Mouse (Mus musculus): ENCODE data around the gene Mosmo. TPM values are rescaled to one million over a fixed set of nuclear protein-coding genes. Genes with fewer than 3 reads are reported as not detected.
"Not testable (repeated sequence)": the region's sequence is repeated elsewhere in the genome, so short reads cannot be mapped to it uniquely, and the experiment has no call there.

Gene Mosmo
- polyA plus RNA-seq, 1 experiment from 2014 or later: 13.5 TPM

DNA sequence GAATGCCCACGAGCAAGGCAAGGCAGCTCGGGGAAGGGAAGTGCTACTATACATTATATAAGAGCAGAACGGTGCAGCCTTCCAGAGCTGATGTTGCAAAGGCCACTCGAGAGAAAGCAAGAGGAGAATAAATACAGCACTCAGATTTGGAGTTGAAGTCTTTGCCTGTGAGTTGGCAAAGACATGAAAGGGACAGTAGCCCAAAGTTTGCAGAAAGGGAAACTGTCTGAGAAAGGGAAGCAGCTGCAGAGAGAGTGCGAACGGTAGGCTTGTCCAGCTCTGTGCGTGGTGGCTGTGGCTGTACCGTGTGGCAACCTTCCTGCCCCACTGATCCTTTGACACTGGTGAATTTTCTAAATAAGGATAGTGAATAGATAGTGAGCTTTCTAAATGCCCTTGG is 1.6 kb downstream of the Mosmo start:
- Histone ChIP-seq H3K4me3 (peak overlapping the region; percentile 94), H3K27ac (no peak overlapping the region), H3K27me3 (ENCODE audit: low read depth, poor library complexity, severe bottlenecking) (no peaks in the 10 kb centered on the region), H3K9me3 (replicated peaks) (no peaks in the 10 kb centered on the region), H3K36me3 (0 out of 2 replicates have a peak, but pooled peaks cover 2% of the 10 kb centered on the region), H3K4me1 (peaks cover 26% of the 10 kb centered on the region)
- no peak for DNase-seq (ENCODE audit: low spot score)
- WGBS: 75% methylated on average over 8 of the region's 8 CpGs

DNA sequence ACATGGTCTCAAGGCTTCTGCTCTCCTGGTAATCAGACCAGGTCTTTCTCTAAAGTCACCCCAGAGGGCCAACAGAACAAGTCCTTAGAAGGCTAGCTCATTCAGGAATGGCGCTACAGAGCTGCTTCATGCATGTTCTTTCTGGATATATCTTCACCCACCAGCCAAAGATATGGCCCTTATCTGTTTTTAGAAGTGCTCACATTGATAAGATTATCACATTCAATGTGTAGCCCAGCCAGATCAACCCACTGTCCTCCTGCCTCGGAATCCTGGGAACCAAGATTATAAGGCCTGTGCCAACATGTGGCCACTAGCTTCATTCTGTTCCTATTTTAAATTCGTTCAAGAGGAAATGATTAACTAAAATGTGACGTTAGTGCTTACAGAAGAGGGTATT is 4.6 kb downstream of the Mosmo start:
- Histone ChIP-seq H3K27ac (no peak overlapping the region), H3K9me3 (replicated peaks) (no peaks in the 10 kb centered on the region), H3K36me3 (0 out of 2 replicates have a peak, but pooled peaks cover 2% of the 10 kb centered on the region), H3K4me3 (no peak overlapping the region), H3K4me1 (peaks cover 18% of the 10 kb centered on the region), H3K27me3 (ENCODE audit: low read depth, poor library complexity, severe bottlenecking) (no peaks in the 10 kb centered on the region)
- WGBS: 91% methylated on average over 4 of the region's 4 CpGs
- DNase-seq (ENCODE audit: low spot score): no peak

DNA sequence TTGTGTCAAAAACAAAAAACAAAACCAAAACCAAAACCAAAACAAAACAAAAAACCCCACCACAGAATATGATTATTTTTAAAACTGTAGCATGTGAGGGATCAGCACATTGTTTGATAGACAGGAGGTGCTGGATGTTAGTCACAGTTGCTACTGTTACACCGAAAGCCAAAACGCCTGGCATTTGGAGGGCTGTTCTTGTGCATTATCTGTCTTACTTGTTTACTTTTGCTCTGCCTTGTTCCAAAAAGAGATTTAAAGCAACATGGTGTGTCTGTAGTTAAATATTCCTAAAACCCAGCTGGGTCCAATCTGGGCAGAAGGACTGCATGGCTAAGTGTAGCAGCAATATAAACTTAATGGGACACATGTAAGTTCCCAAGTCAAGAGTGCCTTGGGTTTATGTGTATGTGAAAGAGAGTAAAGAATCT is 7.3 kb downstream of the Mosmo start:
- WGBS: 92% methylated on average over 2 of the region's 2 CpGs
- H3K36me3 ChIP-seq: 0 out of 2 replicates have a peak, but pooled peaks cover 2% of the 10 kb centered on the region
- DNase-seq (ENCODE audit: low spot score): no peak
- no peak overlapping the region for H3K4me3 ChIP-seq
- H3K9me3 ChIP-seq (replicated peaks): no peaks in the 10 kb centered on the region
- H3K4me1 ChIP-seq: peaks cover under 1% of the 10 kb centered on the region; the same call in 1 of the 2 replicates
- no peaks in the 10 kb centered on the region for H3K27me3 ChIP-seq (ENCODE audit: low read depth, poor library complexity, severe bottlenecking)
- H3K27ac ChIP-seq: no peak overlapping the region

DNA sequence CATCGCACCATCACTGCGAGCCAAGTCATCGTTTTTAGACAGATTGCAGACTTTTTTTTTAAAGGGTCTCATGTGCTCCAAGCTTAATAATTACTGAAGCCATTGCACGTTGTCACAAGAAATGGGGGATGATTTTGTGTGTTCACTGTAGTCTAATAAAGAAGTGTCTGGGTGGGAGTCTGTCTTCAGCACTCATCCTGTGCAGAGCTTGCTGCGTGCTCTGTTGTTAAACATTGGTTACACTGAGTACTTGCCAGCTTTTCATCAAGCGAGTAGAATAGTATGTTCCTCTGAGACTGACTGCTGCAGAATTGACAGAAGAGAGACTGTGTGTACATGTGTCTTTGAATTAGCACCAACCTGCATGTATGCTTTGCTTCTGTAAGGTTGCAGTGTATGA is 7.8 kb downstream of the Mosmo start:
- no peaks in the 10 kb centered on the region for H3K27me3 ChIP-seq (ENCODE audit: low read depth, poor library complexity, severe bottlenecking)
- no peak overlapping the region for H3K27ac ChIP-seq
- no peak overlapping the region for H3K4me3 ChIP-seq
- H3K9me3 ChIP-seq (replicated peaks): no peaks in the 10 kb centered on the region
- DNase-seq (ENCODE audit: low spot score): no peak
- H3K4me1 ChIP-seq: no peaks in the 10 kb centered on the region
- WGBS: 93% methylated on average over 6 of the region's 6 CpGs
- H3K36me3 ChIP-seq: peaks cover 4% of the 10 kb centered on the region

DNA sequence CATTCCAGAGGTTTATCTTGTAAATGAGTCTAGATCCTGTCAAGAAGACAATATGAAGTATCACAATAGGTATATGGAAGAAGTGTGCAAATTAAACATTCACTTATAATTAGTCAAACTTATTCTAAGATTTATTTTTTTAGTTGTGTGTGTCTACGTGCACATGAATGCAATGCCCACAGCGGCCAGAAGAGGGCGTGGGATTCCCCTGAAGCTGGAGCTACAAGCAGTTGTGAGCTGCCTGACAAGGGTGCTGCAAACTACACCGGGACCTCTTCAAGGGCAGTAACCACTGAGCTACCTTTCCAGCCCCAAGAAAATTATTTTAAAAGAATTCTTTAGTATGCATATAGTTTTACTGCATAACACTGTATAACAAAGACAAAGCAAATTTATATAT is 13.2 kb downstream of the Mosmo start:
- Histone ChIP-seq H3K27ac (no peak overlapping the region), H3K4me3 (no peak overlapping the region), H3K4me1 (peaks cover 5% of the 10 kb centered on the region), H3K9me3 (replicated peaks) (no peaks in the 10 kb centered on the region), H3K27me3 (ENCODE audit: low read depth, poor library complexity, severe bottlenecking) (no peaks in the 10 kb centered on the region), H3K36me3 (peaks cover 25% of the 10 kb centered on the region)
- WGBS: 70% methylated on average over 4 of the region's 4 CpGs
- no peak for DNase-seq (ENCODE audit: low spot score)

DNA sequence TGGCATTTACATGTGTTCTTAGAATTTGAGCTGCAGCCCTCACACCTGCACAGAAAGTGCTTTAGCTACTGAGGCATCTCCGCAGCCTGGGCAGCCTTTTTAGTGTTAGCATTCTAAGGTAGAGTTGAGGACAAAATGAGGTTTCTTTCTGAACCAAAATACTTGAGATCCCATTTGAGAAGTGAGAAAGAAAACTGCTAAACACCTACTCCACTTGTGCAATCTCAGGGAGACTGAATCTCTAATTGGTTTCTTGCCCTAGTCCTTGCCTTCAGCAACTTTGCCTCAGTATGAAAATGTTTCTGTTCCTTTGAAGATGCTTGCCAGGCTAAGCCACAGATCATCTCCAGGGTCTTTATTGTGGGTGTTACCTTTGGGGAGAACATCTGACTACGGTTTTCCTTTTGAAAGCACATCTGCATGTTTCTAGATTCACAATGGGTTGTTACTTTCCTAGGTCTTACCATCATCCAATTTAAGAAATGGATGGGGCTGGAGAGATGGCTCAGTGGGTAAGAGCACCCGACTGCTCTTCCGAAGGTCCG is 16.5 kb downstream of the Mosmo start:
- H3K4me1 ChIP-seq: peaks cover 5% of the 10 kb centered on the region
- 95% methylated on average over 5 of the region's 5 CpGs for WGBS

DNA sequence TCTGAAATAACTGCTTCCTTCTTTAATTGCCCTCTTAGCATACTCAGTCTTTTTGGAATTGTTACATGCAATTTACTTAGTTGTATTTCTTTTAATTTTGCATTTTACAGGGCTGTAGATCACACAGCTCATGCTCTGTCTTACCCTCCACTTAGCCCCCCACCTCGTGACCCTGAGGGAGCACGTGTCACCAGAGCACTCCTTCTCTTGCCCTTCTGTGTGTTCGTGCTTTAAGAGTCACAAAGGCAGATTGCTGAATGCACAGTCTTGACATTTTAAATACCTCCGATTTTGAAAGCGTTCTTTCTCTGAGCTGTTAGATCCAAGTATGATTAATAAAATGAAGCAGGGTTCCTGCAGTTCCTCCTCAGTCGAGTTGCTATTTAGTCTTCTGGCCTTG is 17.8 kb downstream of the Mosmo start:
- DNase-seq (ENCODE audit: low spot score): no peak
- Histone ChIP-seq H3K9me3 (replicated peaks) (no peaks in the 10 kb centered on the region), H3K27me3 (ENCODE audit: low read depth, poor library complexity, severe bottlenecking) (no peaks in the 10 kb centered on the region), H3K36me3 (peaks cover 30% of the 10 kb centered on the region), H3K4me1 (peaks cover 5% of the 10 kb centered on the region), H3K4me3 (no peak overlapping the region), H3K27ac (no peak overlapping the region)
- WGBS: 27% methylated on average over 6 of the region's 6 CpGs

More for the DNA sequence above, 16.5 kb downstream of the Mosmo start:
- Histone ChIP-seq H3K4me3 (no peak overlapping the region), H3K27me3 (ENCODE audit: low read depth, poor library complexity, severe bottlenecking) (no peaks in the 10 kb centered on the region), H3K9me3 (replicated peaks) (no peaks in the 10 kb centered on the region), H3K36me3 (peaks cover 32% of the 10 kb centered on the region), H3K27ac (no peak overlapping the region)
- no peak for DNase-seq (ENCODE audit: low spot score)

DNA sequence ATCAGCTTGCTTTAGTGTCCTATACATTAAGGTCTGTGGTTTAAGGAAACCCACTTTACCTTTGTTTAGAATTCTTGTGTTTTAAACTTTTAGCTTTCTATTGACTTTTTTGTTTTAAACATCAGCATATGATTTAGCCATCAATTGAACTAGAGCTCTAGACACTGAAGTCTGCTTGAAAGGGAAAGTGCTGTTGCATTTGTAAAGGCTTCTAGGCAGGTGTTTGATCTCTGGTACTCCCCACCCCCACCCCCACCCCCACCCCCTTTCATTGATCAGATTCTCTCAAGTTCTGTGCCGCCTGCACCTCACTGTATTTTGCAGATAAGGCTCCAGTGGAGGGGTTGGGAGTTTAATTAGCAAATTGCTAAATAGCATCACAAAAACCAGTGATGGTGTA is 18.2 kb downstream of the Mosmo start:
- WGBS: 65% methylated on average over 1 of the region's 1 CpGs

DNA sequence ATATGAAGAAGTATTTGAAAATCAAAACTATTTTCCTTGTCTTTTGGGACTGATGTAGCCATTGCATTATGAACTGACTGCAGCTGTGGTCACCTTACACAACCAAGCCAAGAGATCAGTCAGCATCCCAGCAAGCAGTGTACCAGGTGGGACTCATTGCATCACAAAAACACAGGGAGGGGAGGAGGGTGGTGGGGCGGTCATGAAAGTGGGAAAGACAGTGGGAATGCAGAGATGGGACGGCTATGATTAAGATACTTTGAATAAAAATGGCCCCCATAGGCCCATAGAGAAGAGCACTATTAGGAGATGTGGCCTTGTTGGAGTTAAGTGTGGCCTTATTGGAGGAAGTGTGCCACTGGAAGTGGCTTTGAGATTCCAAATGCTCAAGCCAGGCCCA is 18.9 kb downstream of the Mosmo start:
- no peak overlapping the region for H3K27ac ChIP-seq
- WGBS: 94% methylated on average over 2 of the region's 2 CpGs
- H3K4me1 ChIP-seq: peaks cover 5% of the 10 kb centered on the region
- H3K4me3 ChIP-seq: no peak overlapping the region
- H3K9me3 ChIP-seq (replicated peaks): no peaks in the 10 kb centered on the region
- DNase-seq (ENCODE audit: low spot score): no peak
- H3K36me3 ChIP-seq: peaks cover 18% of the 10 kb centered on the region
- no peaks in the 10 kb centered on the region for H3K27me3 ChIP-seq (ENCODE audit: low read depth, poor library complexity, severe bottlenecking)

More for the DNA sequence above, 18.2 kb downstream of the Mosmo start:
- DNase-seq (ENCODE audit: low spot score): no peak
- Histone ChIP-seq H3K4me3 (no peak overlapping the region), H3K27me3 (ENCODE audit: low read depth, poor library complexity, severe bottlenecking) (no peaks in the 10 kb centered on the region), H3K36me3 (peaks cover 25% of the 10 kb centered on the region), H3K9me3 (replicated peaks) (no peaks in the 10 kb centered on the region), H3K4me1 (peaks cover 5% of the 10 kb centered on the region), H3K27ac (no peak overlapping the region)

DNA sequence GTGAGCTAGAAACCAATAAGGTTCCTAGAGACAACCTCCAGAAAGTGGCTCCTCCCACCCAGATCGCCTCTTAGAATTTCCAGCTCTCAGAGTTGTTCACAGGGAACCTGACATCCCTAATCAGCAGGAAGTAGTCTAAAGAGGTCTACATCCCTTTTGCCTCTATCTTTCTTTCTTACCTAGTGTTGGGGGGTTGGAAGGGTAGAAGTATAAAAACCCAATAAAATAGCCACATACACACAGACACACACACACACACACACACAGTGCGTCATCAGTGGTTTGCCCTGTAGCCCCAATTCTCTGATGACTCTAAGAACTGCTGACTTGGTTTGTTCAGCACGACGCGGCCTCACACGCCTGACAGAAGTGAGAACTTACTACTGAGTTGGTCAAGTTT is 22.2 kb downstream of the Mosmo start:
- H3K27ac ChIP-seq: no peak overlapping the region
- no peaks in the 10 kb centered on the region for H3K9me3 ChIP-seq (replicated peaks)
- H3K4me1 ChIP-seq: peaks cover 5% of the 10 kb centered on the region
- DNase-seq (ENCODE audit: low spot score): no peak
- no peaks in the 10 kb centered on the region for H3K27me3 ChIP-seq (ENCODE audit: low read depth, poor library complexity, severe bottlenecking)
- no peak overlapping the region for H3K4me3 ChIP-seq
- 91% methylated on average over 6 of the region's 6 CpGs for WGBS
- H3K36me3 ChIP-seq: peaks cover 6% of the 10 kb centered on the region

DNA sequence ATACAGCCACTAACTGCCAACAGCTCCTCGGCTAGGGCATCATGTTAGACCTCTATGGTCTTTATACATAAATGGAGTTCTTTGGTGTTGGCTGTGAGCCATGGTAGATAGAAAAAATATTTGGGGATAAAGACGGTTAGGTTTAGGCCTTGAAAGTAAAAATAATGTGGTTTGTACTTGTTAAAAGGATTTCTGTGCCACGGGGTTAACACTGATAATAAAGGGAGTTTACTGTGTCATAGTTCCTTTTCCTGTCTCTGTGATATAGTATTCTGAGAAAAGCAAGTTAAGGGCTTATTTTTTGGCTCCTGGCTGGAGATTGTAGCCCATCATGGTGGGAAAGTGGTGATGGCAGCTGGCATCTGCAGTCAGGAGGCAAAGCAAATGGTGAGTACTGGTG is 26.5 kb downstream of the Mosmo start:
- no peak for DNase-seq (ENCODE audit: low spot score)
- 91% methylated on average over 3 of the region's 3 CpGs for WGBS
- H3K4me1 ChIP-seq: no peaks in the 10 kb centered on the region
- H3K9me3 ChIP-seq (replicated peaks): no peaks in the 10 kb centered on the region
- H3K27me3 ChIP-seq (ENCODE audit: low read depth, poor library complexity, severe bottlenecking): no peaks in the 10 kb centered on the region
- no peak overlapping the region for H3K27ac ChIP-seq
- H3K4me3 ChIP-seq: no peak overlapping the region
- H3K36me3 ChIP-seq: no peaks in the 10 kb centered on the region

DNA sequence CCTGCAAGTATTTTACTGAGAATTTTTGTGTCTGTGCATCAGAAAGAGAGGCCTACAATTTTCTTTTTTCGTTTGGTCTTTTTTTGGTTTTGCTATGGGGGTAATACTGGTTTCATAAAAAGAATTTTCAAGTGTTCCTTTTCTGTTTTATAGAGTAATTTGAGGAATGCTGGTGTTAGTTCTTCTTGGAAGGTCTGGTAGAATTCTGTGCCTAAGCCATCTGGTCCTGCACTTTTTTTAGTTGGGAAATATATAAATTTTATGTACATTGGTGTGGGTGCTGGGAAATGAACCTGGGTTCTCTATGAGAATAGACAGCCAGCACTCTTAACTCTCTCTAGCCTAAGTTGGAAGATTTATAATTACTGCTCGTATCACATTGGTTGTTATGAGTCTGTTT is 34.7 kb downstream of the Mosmo start:
- Histone ChIP-seq H3K4me1 (peaks cover 1% of the 10 kb centered on the region), H3K27me3 (ENCODE audit: low read depth, poor library complexity, severe bottlenecking) (no peaks in the 10 kb centered on the region), H3K9me3 (replicated peaks) (no peaks in the 10 kb centered on the region), H3K36me3 (peaks cover 6% of the 10 kb centered on the region; the same call in 1 of the 2 replicates), H3K27ac (no peak overlapping the region), H3K4me3 (no peak overlapping the region)
- WGBS: 95% methylated on average over 2 of the region's 2 CpGs
- DNase-seq (ENCODE audit: low spot score): no peak

DNA sequence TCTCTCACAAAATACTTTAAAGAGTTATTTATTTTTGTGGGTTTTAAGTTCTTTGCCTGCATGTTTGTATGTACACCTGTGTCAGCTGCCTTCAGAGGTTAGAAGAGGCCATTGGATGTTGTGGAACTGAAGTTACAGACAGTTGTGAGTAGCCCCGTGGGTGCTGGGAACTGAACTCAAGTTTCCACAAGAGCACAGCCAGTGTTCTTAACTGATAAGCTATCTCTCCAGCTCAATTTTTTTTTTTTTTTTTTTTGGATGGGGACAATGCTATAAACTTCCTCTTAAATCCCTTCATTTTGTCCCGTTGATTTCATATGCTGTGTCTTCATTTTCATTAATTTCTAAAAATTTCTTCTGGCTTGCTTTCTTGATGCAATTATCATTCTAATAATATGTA is 35.8 kb downstream of the Mosmo start:
- DNase-seq (ENCODE audit: low spot score): no peak
- no peaks in the 10 kb centered on the region for H3K27me3 ChIP-seq (ENCODE audit: low read depth, poor library complexity, severe bottlenecking)
- peaks cover 11% of the 10 kb centered on the region for H3K4me1 ChIP-seq
- H3K36me3 ChIP-seq: peaks cover 6% of the 10 kb centered on the region; the same call in 1 of the 2 replicates
- H3K27ac ChIP-seq: no peak overlapping the region
- H3K4me3 ChIP-seq: no peak overlapping the region
- no peaks in the 10 kb centered on the region for H3K9me3 ChIP-seq (replicated peaks)
- WGBS: 93% methylated on average over 2 of the region's 2 CpGs

DNA sequence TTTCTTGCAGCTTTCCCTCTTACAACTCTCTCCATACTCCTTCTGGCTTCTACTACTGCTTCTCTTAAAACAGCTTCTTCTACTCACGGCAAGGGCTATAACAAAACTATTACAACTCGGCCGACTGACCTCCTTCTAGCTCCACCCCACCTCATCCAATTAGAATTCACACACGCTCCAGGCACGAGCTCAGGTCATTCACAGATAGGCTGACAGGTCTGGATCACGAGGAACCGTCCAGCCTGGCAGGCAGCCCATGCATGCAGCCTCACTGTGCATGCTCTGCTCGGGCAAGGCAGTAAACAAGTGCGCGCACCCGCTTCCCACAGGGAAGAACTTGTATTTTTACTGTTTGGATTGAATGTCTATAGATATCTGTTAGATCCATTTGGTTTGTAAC is 36.5 kb downstream of the Mosmo start:
- not testable (repeated sequence) for H3K4me3 ChIP-seq; H3K36me3 ChIP-seq; H3K27me3 ChIP-seq (ENCODE audit: low read depth, poor library complexity, severe bottlenecking); H3K9me3 ChIP-seq (replicated peaks); H3K27ac ChIP-seq; DNase-seq (ENCODE audit: low spot score)
- peaks cover 17% of the 10 kb centered on the region for H3K4me1 ChIP-seq
- 89% methylated on average over 11 of the region's 11 CpGs for WGBS
